Mouse (Mus musculus) ovary, postnatal 10 days (tissue): ENCODE data around the gene Fermt2.
"Not testable (repeated sequence)": the region's sequence is repeated elsewhere in the genome, so short reads cannot be mapped to it uniquely, and the experiment has no call there.

Source experiments
- DNase-seq: peaks from one replicate; pipeline ENCODE4 v3.0.0; 2022; ENCODE audit warnings: low spot score

The Fermt2 gene

DNA sequence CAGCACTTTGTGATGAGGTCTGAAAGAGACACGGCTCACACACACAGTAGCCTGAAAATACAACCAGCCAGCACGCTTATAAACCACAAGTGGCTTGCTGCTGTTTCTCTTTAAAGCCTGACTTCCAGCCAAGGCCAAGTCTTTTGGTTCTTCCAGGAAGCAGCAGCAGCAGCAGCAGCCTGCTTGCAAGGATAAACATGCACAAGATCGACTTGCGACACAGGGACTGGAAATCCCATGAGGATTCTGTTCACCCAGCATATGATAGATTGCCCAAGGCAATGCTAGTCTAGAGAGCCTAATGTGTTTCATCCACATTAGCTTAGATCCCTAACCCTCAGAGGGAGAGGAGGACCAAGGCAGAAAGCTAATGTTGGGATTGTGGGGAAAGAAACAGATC lies 22.0 kb downstream of the Fermt2 start:
- no peak for DNase-seq

DNA sequence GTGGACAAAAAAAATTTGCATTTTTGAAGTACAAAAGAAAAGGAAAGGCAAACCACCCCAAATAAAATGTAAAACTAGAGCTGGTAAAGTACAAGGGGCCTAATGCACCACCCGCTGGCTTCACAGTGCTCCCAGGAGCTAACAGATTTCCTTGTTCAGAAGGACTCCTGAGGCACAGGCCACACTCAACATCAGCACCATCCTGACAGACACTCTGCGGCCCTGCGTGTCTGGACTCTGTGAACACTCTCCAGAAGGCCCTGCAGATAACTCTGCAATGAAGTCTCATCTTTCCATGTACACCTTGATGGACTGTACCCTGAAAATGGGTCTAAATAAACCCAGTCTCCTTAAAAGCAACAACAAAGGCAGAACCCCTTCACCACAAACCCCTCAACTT lies 22.5 kb downstream of the Fermt2 start:
- no peak for DNase-seq

DNA sequence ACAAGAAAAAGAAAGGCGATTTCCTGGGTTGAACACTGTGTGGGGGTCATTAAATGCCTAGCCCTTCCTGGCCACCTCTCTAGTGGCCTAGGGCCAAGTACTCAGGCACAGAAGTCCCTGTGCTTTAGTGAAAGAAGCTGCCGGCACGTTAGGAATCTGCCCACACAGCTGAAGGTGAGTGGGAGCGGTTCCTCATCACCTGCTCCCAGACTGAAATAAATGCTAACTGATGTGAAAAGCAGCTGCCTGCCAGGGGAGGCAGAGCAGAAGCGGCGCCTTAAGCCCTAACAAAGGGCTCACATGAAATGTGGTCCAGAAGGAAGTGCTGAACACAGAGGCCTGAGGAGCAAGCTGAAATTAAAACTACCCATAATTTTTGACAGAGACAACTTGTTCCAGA lies 22.9 kb downstream of the Fermt2 start:
- DNase-seq, result no peak

DNA sequence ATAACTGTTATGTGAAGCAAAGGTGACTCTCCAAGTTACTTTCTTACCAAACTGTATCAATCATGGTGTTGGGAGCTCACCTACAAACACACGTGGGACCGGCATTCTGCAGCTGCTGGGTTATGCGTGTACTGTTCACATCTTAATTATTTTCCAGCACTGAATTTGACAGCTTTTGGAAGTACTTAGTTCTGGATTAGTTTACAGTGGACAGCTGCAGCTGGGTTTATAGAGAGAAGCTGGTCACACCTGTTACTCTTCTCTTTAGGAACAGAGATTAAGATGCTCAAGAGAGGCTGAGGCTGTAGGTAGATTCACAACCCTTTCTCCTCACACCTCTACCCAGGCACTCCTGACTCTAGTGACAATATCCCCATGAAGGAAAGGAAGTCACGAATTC lies 23.8 kb downstream of the Fermt2 start:
- no peak for DNase-seq

DNA sequence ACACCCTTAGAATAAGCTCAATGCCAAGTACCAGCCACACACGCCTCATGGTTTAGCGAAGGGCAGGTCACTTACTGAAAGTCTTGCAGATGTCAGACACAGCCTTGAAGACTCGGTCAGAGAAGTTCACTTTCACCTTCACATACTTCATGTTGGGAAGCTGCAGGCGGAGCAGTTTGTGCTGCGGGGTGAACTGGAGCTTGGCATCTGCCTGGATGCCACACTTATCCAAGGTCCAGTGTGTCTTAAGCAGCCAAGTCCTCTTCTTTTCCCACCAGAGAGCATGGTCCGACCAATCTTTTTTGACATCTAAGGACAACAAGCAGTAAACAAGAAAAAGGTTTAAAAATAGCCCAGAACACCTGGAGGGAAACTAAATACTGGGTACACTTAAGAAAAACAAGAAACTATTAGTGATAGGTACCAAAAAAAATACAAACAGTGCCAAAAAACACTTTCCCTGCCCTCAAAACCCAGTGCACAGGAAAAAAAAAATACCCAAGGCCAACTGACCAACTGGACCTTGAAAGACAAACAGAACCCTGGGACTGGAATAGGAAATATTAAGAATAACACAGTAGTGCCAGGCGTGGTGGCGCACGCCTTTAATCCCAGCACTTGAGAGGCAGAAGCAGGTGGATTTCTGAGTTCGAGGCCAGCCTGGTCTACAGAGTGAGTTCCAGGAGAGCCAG lies 25.4 kb downstream of the Fermt2 start:
- DNase-seq, result no peak

DNA sequence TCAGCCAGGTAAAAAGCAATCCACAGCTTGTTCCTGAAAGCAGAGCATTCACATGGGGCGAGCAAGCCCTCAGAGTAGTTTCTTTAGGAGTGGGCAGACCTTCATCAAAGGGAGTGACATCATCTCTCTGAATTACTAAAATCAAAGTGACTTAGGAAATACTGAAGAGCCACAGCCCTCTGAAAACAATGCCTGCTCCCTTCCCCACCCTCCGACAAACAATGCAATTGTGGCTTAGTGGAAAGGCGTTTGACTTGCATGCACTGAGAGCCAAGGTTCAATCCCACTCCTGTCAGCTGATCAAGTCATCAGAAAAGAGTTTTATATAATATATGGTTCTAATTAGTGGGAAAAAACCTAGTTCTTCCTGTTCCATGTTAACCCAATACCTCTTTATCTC lies 26.0 kb downstream of the Fermt2 start:
- DNase-seq, result no peak

DNA sequence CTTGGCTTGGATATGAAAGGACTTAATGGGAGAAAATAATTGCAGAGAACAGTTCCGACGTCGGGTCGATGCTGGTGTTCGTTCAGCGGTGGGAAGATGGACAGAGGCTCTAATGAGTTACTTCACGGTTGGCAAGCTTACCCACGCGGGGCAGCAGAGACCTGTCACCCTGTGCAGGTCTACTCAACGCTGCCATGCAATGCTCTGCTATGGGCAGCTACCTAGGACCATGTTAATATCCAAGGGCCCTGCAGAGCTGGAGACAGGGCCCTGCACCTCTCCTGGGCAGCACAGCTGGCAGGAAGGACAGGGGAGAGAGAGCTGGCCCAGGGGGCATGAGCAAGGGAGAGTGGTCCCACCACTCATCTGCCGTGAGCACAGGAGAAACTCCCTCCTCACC lies 29.9 kb downstream of the Fermt2 start:
- DNase-seq, result no peak

DNA sequence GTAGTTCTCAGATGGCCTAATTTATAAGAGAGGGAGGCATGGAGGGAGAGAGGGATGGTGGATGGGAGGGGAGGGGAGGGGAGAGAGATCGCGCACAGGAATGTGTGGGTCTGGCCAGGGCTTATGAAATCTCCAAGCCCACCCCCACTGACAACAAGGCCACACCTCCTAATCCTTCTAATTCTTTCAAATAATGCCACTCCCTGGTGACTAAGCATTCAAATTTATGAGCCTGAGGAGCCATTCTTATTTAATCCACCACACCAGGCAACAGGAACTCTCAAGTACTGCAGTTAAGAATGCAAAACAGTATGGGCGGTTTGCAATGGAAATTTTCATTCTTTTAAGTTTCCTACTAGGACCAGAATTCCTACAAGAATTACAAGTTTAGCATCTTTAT lies 32.8 kb downstream of the Fermt2 start:
- no peak for DNase-seq

DNA sequence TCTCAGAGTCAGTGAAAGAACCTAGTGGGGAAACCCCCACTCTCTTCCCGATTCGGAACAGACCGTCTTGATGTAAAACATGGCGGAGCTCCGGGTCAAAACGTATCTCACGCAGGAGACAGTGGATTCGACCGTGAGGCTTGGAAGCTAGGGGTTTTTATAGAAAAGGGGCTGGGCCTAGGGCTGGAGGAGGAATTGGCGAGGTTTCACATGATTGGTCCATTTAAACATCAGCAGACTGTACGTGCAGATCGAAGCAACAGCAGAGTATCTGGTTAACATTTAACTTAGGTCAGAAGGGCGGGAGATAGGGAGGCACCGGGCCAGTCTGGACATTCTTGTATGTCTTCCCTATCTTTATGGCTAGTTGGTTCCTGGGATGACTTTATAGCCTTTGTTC lies 34.1 kb downstream of the Fermt2 start:
- not testable (repeated sequence) for DNase-seq

DNA sequence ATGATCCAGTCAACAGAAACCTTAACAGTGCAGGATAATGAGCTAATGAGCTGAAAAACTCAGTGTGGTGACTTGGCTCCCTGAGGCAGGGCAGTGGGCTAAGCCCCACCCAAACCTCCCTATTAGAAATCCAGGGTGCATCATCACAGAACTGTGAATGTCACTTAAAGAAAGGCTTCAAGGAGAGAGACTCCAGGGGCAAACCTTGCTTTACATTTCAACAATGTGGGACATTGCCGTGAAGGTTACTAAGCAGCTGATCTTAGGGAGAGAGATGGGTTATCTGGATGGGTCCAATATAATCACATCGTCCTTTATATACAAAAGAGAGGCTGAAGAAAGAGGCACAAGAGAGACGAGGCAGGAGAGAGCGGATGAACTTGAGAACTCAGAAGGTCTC lies 36.0 kb downstream of the Fermt2 start:
- no peak for DNase-seq

DNA sequence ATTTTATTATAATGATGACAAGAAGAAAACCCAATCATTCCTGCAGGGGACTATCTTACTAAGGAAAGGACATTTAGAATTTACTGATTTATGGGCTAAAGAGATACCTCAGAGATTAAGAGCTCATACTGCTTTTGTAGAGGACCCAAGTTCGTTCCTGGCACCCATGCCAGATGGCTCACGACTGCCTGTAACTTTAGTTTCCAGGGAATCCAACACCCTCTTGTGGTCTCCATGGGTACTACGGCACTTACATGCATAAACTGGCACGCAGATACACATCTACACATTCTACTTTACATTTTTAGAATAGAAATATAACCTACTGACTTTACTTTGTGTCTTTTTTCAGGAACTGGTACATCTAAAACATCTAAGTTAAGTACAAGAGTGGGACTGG lies 37.2 kb downstream of the Fermt2 start:
- DNase-seq, result no peak

DNA sequence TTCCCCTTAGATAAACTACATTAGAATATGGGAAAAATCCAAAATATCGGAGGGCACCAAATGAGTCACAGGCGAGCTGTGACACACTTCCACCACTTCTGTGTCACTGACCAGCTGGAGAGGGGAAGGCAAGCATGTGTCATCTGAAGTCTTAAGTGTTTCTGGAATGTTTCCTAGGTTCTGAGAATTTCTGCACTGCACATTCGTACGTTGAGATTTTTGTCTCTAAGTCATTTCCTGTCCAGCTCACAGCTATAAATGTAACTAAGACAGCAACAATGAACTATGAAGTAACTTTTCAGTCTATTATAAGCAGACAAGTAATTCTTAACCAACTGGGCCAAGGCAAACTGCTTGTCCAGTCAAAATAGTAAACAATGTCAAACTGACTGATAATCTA lies 37.9 kb downstream of the Fermt2 start:
- no peak for DNase-seq

DNA sequence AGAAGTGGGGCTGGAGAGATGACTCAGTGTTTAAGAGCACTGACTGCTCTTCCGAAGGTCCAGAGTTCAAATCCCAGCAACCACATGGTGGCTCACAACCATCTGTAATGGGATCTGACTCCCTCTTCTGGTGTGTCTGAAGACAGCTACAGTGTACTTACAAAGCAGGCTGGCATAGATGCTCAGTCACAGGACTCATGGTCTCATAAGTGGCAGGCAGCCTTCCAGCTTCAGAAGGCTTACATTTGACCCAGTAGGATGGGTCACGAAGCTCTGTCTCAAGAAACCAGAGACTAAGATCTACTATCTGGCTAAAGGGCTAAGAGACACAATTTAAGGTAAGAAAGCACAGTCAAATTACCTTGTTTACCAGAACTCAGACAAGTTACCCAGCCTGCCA lies 42.7 kb downstream of the Fermt2 start:
- DNase-seq, result not testable (repeated sequence)

DNA sequence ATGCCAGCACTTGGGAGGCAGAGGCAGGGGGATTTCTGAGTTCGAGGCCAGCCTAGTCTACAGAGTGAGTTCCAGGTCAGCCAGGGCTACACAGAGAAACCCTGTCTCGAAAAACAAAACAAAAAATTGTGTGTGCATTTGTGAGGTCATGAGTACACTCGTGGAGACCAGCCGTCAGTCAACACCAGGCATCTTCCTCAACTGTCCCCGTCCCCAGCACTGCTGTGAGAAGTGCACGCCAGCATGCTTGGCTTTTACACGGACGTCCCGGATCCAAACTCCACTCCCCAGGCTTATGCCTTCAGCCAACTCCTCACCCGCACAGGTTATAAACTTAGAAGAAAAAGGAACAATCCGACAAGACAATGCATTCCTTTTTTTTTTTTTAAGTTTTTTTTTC lies 46.6 kb downstream of the Fermt2 start:
- DNase-seq, result not testable (repeated sequence)

DNA sequence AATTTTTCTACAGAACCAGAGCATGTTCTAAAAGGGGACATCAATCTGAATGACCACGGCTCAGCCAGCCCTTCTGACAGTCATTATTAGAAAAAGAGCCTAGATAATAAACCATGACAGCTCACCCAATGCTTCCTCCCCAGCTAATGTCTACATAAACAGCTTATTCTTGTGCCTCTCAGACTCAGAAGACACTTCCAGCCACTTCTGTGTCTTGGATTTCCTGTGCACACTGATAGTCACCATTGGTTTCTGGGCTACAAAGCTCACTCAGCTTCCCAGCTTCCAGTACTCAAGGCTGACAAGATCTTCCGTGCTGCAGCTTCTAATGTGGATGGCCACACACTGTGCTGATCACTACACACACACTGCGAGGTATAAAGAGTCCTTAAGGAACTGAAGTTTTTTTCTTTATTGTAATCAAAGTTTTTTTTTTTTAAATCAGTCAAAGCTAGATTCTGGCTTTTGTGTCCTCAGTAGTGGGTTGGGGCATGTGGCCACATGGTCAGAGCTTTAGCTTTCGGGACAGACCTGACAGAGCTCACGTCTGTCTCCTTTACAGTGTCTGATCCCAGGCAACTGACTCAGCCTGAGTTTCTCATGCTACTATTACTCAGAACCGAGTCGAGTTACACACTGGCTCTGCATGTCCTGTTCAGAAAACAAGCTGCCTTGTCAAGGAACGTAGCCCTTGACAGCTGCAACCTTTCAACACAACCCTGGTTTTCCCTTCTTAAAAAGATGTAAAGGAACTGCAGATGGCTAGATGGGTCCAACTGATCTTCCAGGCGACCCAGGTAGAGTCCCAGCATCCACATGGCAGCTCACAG lies 50.7 kb downstream of the Fermt2 start:
- DNase-seq, result no peak

DNA sequence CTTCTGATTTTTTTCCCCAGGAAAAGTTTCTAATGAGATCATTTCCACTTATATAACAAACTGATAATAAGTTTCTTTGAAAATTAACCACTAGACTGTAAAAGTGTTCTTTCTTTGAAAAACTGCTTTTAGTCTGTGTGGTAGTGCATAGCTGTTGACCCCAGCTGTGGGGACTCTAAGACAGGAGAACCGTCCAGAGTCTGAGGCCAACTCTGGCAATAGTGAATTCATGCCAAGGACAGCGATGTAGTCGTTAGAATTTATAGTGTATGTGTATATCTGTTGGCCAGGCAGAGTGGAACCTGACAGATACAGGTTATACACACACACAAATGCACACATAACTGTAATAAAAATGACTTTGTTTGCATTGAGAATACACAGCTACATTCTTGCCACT lies 51.4 kb downstream of the Fermt2 start:
- no peak for DNase-seq

DNA sequence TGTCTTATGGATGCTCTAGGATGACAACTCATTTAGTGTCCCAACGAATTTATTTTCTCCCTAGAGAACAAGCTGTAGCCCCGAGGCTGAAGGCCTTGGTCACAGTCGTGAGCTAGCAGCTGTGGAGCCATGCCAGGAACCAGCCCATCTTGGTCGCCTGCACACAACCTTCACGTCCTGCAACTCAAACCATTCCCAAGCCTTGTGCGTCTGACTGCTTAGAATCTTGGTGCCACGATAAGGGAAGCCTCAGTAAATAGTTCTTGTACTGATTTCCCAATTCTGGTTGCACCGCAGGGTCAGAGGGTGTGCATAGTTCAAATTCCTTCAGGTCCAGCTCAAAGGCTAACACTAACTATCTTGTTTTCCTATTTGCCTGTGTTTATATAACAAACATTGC lies 52.3 kb downstream of the Fermt2 start:
- DNase-seq, result no peak

DNA sequence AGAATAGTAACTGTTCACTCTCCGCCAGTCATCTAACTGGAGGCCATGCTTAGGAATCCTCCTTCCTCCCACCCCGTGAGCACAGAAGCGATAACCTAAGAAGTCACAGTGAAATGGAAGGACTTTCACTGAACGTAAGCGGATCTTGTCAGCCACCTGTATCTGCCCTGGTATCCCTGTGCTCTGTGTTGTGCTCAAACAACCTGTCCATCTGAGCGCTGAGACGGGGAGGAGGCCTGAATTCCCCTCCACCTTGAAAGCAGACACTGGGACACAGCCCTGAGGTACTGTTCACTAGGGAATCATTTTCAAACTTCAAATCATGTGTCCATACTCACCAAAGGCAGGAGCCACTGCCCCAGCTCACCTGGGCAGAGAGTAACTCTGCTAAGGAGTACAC lies 52.9 kb downstream of the Fermt2 start:
- no peak for DNase-seq

DNA sequence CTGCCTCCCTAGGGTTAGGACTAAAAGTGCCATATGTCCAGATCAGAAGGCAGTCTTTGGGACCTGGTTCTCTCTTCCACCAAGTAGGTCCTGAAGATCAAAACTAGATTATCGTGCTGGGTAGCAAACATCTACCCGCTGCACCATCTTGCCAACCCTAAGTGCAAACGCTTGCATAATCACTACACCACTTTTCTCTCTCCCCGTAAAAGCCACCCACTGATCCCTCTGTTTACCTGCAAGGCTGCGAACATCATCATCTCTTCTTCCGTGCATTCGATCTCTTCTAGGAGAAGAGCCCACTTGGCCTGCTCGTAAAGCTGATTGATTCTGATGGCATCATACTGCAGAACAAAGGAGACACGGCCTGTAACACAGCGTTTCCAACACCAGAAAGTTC lies 57.4 kb downstream of the Fermt2 start:
- no peak for DNase-seq

DNA sequence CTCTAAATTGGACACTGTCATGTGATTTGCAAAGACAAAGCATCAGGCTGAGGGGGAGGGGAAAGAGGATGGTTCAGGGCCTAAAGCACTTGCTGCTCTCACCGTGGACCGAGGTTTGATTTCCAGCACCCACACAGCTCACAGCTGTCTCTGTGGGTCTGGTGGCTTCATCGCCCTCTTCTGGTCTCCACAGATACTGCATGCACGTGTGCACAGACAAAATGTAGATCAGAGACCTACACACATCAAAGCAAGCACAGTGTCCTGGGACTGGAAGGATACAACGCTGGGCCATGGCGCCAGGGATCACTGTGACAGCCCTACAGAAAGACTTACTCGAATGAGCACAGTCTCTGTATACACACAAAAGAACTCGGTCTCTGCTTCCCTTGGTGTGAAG lies 60.5 kb downstream of the Fermt2 start:
- DNase-seq, result no peak

DNA sequence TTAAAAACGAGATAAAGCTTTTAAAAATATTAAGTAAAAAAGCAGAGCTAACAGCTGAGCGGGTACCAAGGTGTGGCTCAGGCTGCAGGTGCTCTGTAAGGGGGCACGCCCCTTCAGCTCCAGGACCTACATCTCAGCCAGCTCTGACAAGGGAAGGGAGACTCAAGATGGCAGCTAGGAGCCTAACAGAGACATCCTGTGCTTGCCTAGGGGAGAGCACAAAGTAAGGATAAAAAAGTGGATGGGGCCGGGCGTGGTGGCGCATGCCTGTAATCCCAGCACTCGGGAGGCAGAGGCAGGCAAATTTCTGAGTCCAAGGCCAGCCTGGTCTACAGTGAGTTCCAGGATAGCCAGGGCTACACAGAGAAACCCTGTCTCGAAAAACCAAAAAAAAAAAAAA lies 63.5 kb downstream of the Fermt2 start:
- not testable (repeated sequence) for DNase-seq

DNA sequence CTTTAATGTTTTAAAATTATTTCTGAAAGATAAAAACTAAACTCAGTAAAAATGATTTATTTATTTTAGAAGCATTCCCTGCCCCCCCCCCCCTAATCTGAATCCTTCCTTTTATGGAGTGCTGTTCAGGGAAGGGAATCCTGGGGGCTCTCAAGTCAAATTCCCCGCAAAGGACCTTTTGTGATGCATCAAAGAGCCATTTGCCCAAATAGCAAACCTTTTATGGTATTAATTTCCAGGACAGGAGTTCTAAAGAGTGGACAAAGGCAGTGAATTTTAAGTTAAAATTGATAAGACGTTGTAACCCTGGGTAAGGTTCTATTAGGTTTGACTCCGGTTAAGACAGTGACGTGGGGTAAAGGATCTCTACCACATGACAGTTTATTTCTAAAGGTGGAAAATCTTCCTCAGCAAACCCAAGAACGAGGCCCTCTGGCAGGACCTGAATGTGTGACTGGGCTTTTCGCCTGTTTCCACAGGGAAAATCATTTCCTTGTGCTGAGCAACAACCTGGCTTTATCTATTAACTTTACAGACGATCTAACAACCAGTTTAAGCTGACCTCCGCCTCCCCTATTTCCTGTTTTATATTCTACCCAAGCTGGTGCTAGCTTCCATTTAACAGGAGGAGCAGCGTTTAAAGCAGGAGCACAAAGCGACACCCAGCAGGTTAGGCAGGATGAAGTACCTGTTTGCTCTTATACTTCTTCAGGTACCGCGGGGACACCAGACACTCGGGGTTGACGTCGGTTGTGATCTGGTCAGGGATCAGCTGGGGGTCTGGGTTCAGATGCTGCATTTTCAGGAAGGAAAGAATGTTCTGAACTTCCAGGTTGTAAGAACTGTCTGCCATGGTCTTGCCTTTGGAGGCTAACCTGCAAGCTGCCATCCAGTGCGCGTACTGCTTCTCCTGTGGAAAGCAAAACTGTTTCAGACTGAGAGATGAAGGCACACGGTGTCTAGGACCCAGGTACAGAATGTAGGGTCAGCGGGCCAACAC lies 65.6 kb downstream of the Fermt2 start:
- DNase-seq, result no peak

DNA sequence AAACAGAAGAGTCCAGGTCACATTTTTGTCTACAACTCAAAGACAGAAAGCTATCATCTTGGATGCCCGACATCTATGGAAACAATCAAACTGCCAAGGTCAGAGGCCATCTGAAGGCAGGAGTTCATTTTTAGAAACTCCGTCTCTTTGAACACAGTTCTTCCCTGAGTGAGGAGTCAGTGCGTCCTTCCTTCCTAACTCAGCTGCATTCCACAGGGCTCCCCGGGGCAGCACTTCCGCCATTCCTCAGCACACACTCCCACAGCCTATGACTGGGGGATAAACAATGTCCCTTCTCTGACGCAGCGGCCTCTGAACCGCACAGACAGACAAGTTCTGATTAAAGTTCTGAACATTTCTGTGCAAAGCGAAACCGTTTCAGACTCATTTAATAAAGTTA lies 66.3 kb downstream of the Fermt2 start:
- no peak for DNase-seq
